Mouse (Mus musculus) neural tube, embryonic 11.5 days (tissue): ENCODE results near the gene Mepce. TPM values are rescaled to one million over a fixed set of nuclear protein-coding genes. Genes with fewer than 3 reads are reported as not detected.

ENCODE experiments used
- ATAC-seq: fragments of 200-750 bp; cut with Nextera tagmentation; 2 replicates; pipeline ENCODE4 v1.8.0; 2017; ENCODE audit warnings: moderate number of reproducible peaks, mild to moderate bottlenecking, moderate TSS enrichment, moderate library complexity; ENCODE audit not compliant: insufficient read depth, low FRiP score, low TSS enrichment
- DNase-seq: peaks from one replicate; pipeline ENCODE4 v3.0.0-alpha.2; 2015; ENCODE audit warnings: low spot score
- H3K27ac ChIP-seq: fragments of 300-500 bp; sonication (generic); 2 replicates; pipeline ENCODE4 v1.5.1; 2014; ENCODE audit warnings: low read depth, mild to moderate bottlenecking, low read length
- H3K27me3 ChIP-seq: fragments of 300-500 bp; sonication (generic); 2 replicates; pipeline ENCODE4 v1.6.1; 2014; ENCODE audit warnings: mild to moderate bottlenecking, low read length, mixed read lengths; ENCODE audit not compliant: control insufficient read depth, insufficient read depth
- H3K36me3 ChIP-seq: fragments of 300-500 bp; sonication (generic); 2 replicates; pipeline ENCODE4 v1.6.1; 2014; ENCODE audit warnings: mild to moderate bottlenecking, low read length, moderate library complexity, mixed read lengths; ENCODE audit not compliant: control insufficient read depth, insufficient read depth
- H3K4me1 ChIP-seq: fragments of 300-500 bp; sonication (generic); 2 replicates; pipeline ENCODE4 v1.6.1; 2014; ENCODE audit warnings: low read length, mixed read lengths; ENCODE audit not compliant: control insufficient read depth, insufficient read depth
- H3K4me2 ChIP-seq: fragments of 300-500 bp; sonication (generic); 2 replicates; pipeline ENCODE4 v1.6.1; 2014; ENCODE audit warnings: low read depth, mild to moderate bottlenecking, moderate library complexity
- H3K4me3 ChIP-seq: fragments of 300-500 bp; sonication (generic); 2 replicates; pipeline ENCODE4 v1.5.1; 2014; ENCODE audit warnings: low read depth, low read length
- H3K9ac ChIP-seq: fragments of 300-500 bp; sonication (generic); 2 replicates; pipeline ENCODE4 v1.6.1; 2014; ENCODE audit warnings: mild to moderate bottlenecking, low read length
- H3K9me3 ChIP-seq: fragments of 300-500 bp; sonication (generic); 2 replicates; pipeline ENCODE4 v1.6.1; 2016; ENCODE audit warnings: low read length; ENCODE audit not compliant: control insufficient read depth
- WGBS: fragments of 180-500 bp; shearing (Covaris S2); extraction: QIAGEN DNeasy Blood & Tissue Kit; methylation state at CpG from one replicate; pipeline ENCODE4 v1.1.7; 2014; 5-methylcytosine and 5-hydroxymethylcytosine counted together
- polyA plus RNA-seq: library from polyadenylated mRNA; unstranded; fragments of >200 nt; fragmentation: Nextera tagmentation; extraction: Ambion mirVana; gene quantifications from 2 replicates; pipeline ENCODE4 v1.2.1, GENCODE M21; 2014

Gene Mepce
- polyA plus RNA-seq, 1 experiment from 2014 or later = 10.0 TPM

GRCm38 (mm10) chr5:137742836-137743235, 44.6 kb downstream of the Mepce start:
- H3K36me3 ChIP-seq = no peaks in the 10 kb centered on the region
- WGBS = 90% methylated on average over 6 of the region's 6 CpGs
- H3K27me3 ChIP-seq = no peaks in the 10 kb centered on the region
- H3K9ac ChIP-seq = no peak overlapping the region
- no peaks in the 10 kb centered on the region for H3K9me3 ChIP-seq
- H3K4me2 ChIP-seq = no peak overlapping the region
- H3K27ac ChIP-seq = no peak overlapping the region
- no peak overlapping the region for H3K4me3 ChIP-seq
- DNase-seq (no peak), ATAC-seq (no peak)
- H3K4me1 ChIP-seq = peaks cover 43% of the 10 kb centered on the region

DNA sequence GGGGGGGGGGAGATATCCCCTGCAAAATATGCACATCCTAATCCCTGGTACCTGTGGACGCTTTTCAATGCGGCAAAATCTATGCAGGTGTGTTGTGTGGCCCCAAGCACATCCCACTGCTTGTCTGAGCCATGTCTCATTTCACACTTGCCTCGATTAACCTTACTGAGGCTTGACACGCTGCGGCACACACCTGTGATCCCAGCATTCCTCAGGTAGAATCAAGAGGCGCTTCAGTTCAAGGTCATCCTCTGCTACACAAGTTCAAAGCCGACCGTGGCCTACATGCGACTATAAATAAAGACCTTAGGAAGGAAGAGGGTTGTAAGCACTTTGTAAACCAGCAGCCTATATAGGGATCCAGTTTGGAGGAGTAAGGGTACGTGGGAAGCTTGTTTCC, 45.4 kb downstream of the Mepce start:
- Histone ChIP-seq H3K9ac (no peak overlapping the region; the same call in 1 of the 2 replicates), H3K4me1 (peaks cover 35% of the 10 kb centered on the region), H3K27ac (no peak overlapping the region), H3K27me3 (no peaks in the 10 kb centered on the region), H3K4me3 (peak overlapping the region; percentile 70; the same call in 1 of the 2 replicates), H3K36me3 (0 out of 2 replicates have a peak, but pooled peaks cover under 1% of the 10 kb centered on the region), H3K9me3 (no peaks in the 10 kb centered on the region), H3K4me2 (peak overlapping the region; percentile 86)
- no peak for DNase-seq
- WGBS = 68% methylated on average over 10 of the region's 10 CpGs
- ATAC-seq = no peak

GRCm38 (mm10) chr5:137741023-137741931, 46.2 kb downstream of the Mepce start, which contains the start of gene Nyap1:
Nyap1 (minus strand) TSS chr5:137741607.
- H3K9me3 ChIP-seq = no peaks in the 10 kb centered on the region

GRCm38 (mm10) chr5:137740506-137740905, 46.9 kb downstream of the Mepce start:
- no peak for DNase-seq
- peak overlapping the region; percentile 70 for H3K4me3 ChIP-seq
- H3K36me3 ChIP-seq = peaks cover 4% of the 10 kb centered on the region; the same call in 1 of the 2 replicates
- no peaks in the 10 kb centered on the region for H3K9me3 ChIP-seq
- H3K4me2 ChIP-seq = peak overlapping the region; percentile 86
- H3K27me3 ChIP-seq = no peaks in the 10 kb centered on the region
- no peak for ATAC-seq
- H3K9ac ChIP-seq = peak overlapping the region; percentile 78
- 10% methylated on average over 11 of the region's 11 CpGs for WGBS
- H3K27ac ChIP-seq = 0 out of 2 replicates have a peak overlapping the region, but pooled peaks have one; percentile 46
- peaks cover 30% of the 10 kb centered on the region for H3K4me1 ChIP-seq

More at GRCm38 (mm10) chr5:137741023-137741931, 46.2 kb downstream of the Mepce start, which contains the start of gene Nyap1:
- H3K4me2 ChIP-seq = peak within 1 kb of the TSS; percentile 86
- ATAC-seq = peak; percentile 83
- DNase-seq = peak; percentile 89
- H3K4me3 ChIP-seq = peak within 1 kb of the TSS; percentile 70
- H3K9ac ChIP-seq = peak within 1 kb of the TSS; percentile 78
- 0 out of 2 replicates have a peak, but pooled peaks cover 2% of the 10 kb centered on the region for H3K36me3 ChIP-seq
- under 1% methylated on average over 71 of the region's 71 CpGs for WGBS
- peaks cover 30% of the 10 kb centered on the region for H3K4me1 ChIP-seq
- H3K27ac ChIP-seq = peak within 1 kb of the TSS; percentile 46
- H3K27me3 ChIP-seq = no peaks in the 10 kb centered on the region

- Histone ChIP-seq H3K36me3 (peaks cover 9% of the 10 kb centered on the region; the same call in 1 of the 2 replicates), H3K27ac (no peak overlapping the region), H3K4me3 (peak overlapping the region; percentile 10; the same call in 1 of the 2 replicates), H3K9ac (peak overlapping the region; percentile 78), H3K9me3 (no peaks in the 10 kb centered on the region), H3K27me3 (no peaks in the 10 kb centered on the region), H3K4me1 (peaks cover 35% of the 10 kb centered on the region), H3K4me2 (peak overlapping the region; percentile 86)
- WGBS = 56% methylated on average over 9 of the region's 9 CpGs
- DNase-seq = no peak
- no peak for ATAC-seq
Measured at GRCm38 (mm10) chr5:137739471-137739870, 48.0 kb downstream of the Mepce start.

- Histone ChIP-seq H3K36me3 (peaks cover 9% of the 10 kb centered on the region; the same call in 1 of the 2 replicates), H3K27ac (no peak overlapping the region), H3K4me2 (peak overlapping the region; percentile 2; the same call in 1 of the 2 replicates), H3K27me3 (no peaks in the 10 kb centered on the region), H3K9ac (no peak overlapping the region), H3K4me1 (peaks cover 44% of the 10 kb centered on the region), H3K4me3 (no peak overlapping the region), H3K9me3 (no peaks in the 10 kb centered on the region)
- no peak for DNase-seq
- WGBS = 44% methylated on average over 5 of the region's 5 CpGs
- no peak for ATAC-seq
Measured at GRCm38 (mm10) chr5:137738516-137738915, 48.9 kb downstream of the Mepce start.

DNA sequence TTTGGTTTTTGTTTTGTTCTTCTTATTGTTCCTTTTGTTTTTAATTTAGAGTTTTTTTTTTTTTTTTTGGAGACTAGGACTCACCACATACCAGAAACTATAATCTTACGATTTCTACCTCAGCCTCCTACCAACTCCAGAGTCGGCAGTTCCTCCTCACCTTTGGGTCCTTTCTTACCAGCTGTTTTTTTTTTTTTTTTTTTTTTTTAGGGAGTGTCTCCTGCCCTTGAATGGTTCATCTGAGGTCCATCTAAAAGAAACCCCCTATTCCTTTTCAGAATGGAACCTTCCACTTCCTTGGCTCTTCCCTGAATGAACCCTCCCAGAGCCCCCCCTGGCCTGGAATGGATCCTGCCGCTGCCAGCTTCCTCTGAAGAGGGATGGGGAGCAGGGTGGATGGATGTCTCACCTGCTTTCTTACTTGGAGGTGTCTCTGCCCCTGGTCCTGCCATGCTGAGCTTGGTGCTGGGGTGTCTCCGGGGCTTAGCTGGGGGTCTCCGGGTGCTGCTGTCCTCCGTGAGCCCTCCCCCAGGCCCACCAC, 50.0 kb downstream of the Mepce start:
- WGBS = 91% methylated on average over 6 of the region's 6 CpGs
- no peak overlapping the region for H3K9ac ChIP-seq
- no peak overlapping the region for H3K4me3 ChIP-seq
- no peak overlapping the region for H3K4me2 ChIP-seq
- DNase-seq = no peak
- no peak for ATAC-seq
- H3K36me3 ChIP-seq = peaks cover 11% of the 10 kb centered on the region
- no peaks in the 10 kb centered on the region for H3K27me3 ChIP-seq
- no peak overlapping the region for H3K27ac ChIP-seq
- peaks cover 47% of the 10 kb centered on the region for H3K4me1 ChIP-seq
- no peaks in the 10 kb centered on the region for H3K9me3 ChIP-seq

DNA sequence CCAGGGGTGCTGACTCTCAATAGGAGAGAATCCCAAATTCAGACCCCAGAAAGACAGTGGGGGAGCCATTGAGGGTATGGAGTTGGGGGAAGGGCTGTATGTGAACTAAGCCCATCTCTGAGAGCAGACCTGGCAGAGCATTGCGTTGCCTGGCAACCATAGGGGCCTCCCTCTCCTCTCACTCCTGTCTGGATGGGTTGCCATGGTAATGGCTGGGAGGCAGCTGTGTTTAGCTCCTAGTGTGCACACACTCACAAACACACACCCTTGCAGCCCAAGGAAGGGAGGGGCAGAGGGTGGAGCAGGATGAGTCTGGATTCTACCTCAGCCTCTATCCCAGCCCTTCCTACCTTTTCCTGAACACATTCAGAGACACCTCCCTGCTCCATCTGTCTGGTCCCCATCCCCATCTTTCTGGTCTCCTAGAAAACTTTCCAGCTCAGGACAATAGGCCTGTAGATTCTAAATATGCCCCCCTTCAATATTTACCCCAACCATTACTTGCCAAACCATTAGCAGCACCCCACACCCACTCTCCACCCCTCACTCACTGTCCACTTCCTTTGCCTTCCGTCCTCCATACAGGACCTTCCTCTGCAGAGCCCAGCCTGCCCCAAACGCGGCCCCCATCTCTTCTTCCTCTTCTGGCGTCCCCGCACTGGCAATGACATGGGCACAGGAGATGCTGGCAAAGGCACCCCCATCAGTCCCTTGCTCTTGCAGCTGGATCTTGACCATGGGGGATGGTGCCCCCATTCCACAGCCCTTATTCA, 53.0 kb downstream of the Mepce start:
- H3K9me3 ChIP-seq = no peaks in the 10 kb centered on the region
- peak overlapping the region; percentile 37 for H3K4me2 ChIP-seq
- ATAC-seq = peak; percentile 96
- H3K4me1 ChIP-seq = peaks cover 35% of the 10 kb centered on the region
- peak overlapping the region; percentile 8; the same call in 1 of the 2 replicates for H3K4me3 ChIP-seq
- WGBS = 64% methylated on average over 6 of the region's 6 CpGs
- DNase-seq = peak; percentile 90
- H3K27ac ChIP-seq = peak overlapping the region; percentile 94
- peak overlapping the region; percentile 45 for H3K9ac ChIP-seq
- H3K36me3 ChIP-seq = peaks cover 11% of the 10 kb centered on the region
- no peaks in the 10 kb centered on the region for H3K27me3 ChIP-seq
